Mouse (Mus musculus): Measurements from ENCODE around the gene Mrpl28.

GRCm38 (mm10) chr17:26095121-26095740, 28.1 kb upstream of the Mrpl28 start, which contains the start of gene Nme4:
- TF ChIP-seq CTCF (IDR thresholded peaks at IDR 0.05 in 2 of 3, conservative IDR thresholded peaks at IDR 0.05 in 1 of 3; ENCODE audit: control insufficient read depth in 1 of 3, insufficient read depth in 1 of 3, low read depth in 2 of 3, low read length in 3 of 3, poor library complexity in 1 of 3, severe bottlenecking in 1 of 3) (no peak), EP300 (IDR thresholded peaks at IDR 0.05; ENCODE audit: low read depth in 1 of 2, low read length in 2 of 2) (peak; percentile 44 to 61), MYB (IDR thresholded peaks at IDR 0.05; ENCODE audit: low read depth, low read length) (0 out of 2 replicates have a peak, but pooled peaks have one; percentile 29), JUND (IDR thresholded peaks at IDR 0.05; ENCODE audit: low read depth, low read length) (no peak), GATA1 (IDR thresholded peaks at IDR 0.05; ENCODE audit: low read depth, low read length) (peak; percentile 50; the same call in 1 of the 2 replicates), POLR2A (IDR thresholded peaks at IDR 0.05; ENCODE audit: control insufficient read depth in 1 of 2, insufficient read depth in 1 of 2, low read depth in 1 of 2, low read length in 2 of 2, poor library complexity in 1 of 2) (peak; percentile 90 to 96), POLR2AphosphoS2 (IDR thresholded peaks at IDR 0.05; ENCODE audit: low read length) (peak; percentile 79), POLR2AphosphoS5 (IDR thresholded peaks at IDR 0.05; ENCODE audit: borderline replicate concordance, low read depth, low read length) (no peak), BHLHE40 (IDR thresholded peaks at IDR 0.05; ENCODE audit: borderline replicate concordance, low read depth, low read length) (peak; percentile 72), MAFK (IDR thresholded peaks at IDR 0.05; ENCODE audit: borderline replicate concordance, low read depth, low read length) (no peak), CHD2 (IDR thresholded peaks at IDR 0.05; ENCODE audit: low read length) (no peak), NELFE (IDR thresholded peaks at IDR 0.05; ENCODE audit: low read depth, low read length) (peak; percentile 84), TCF12 (IDR thresholded peaks at IDR 0.05; ENCODE audit: low read depth, low read length) (peak; percentile 63), MEF2A (IDR thresholded peaks at IDR 0.05; ENCODE audit: extremely low read depth, insufficient replicate concordance, low read depth, low read length, poor library complexity, severe bottlenecking) (no peak)
